Mouse (Mus musculus) heart, postnatal 25 days (tissue): ENCODE measurements around the gene Wnt7b. TPM values are rescaled to one million over a fixed set of nuclear protein-coding genes. Genes with fewer than 3 reads are reported as not detected.
A peak's percentile ranks its signal among the peaks of the same experiment; 100 is the strongest.

Source experiments
- DNase-seq: peaks from one replicate; pipeline ENCODE4 v3.0.0; 2022; ENCODE audit warnings: low spot score
- intact Hi-C: fragments of 180-260 bp; cut with DNase I; formaldehyde crosslinking; loops from one replicate; pipeline ENCODE4 v1.15.1; 2025
- total RNA-seq, 2 experiments: library from RNA; stranded (reverse); gene quantifications; 2 replicates each; pipeline ENCODE4 v1.2.3; 2021

Wnt7b gene
- under 1 TPM; 0.13 to 0.17 TPM for total RNA-seq

GRCm38 (mm10) chr15:85582356-85582910 lies at the start of gene Wnt7b:
Gene Wnt7b (minus strand): TSS chr15:85582473.
- no peak for DNase-seq
- intact Hi-C loops = loop anchor here (2.0 to 10.0 kb wide), 3 partner anchors 195 to 418 kb away; no protein-coding TSS in a partner anchor

GRCm38 (mm10) chr15:85631591-85631990 lies 49.3 kb upstream of the Wnt7b start:
- intact Hi-C loops = no loop called here
- DNase-seq = no peak

- no peak for DNase-seq
- intact Hi-C loops = no loop called here
Observed at GRCm38 (mm10) chr15:85629924-85630545, 47.8 kb upstream of the Wnt7b start.

- no peak for DNase-seq
- intact Hi-C loops = no loop called here
Observed at GRCm38 (mm10) chr15:85625666-85626279, 43.5 kb upstream of the Wnt7b start.

- intact Hi-C loops = no loop called here
- no peak for DNase-seq
Observed at GRCm38 (mm10) chr15:85622213-85622612, 39.9 kb upstream of the Wnt7b start.

GRCm38 (mm10) chr15:85615537-85616100 lies 33.3 kb upstream of the Wnt7b start:
- intact Hi-C loops = loop anchor here (2.0 kb wide), 1 partner anchor 17 kb away; no protein-coding TSS in a partner anchor
- no peak for DNase-seq

GRCm38 (mm10) chr15:85615075-85615474 lies 32.8 kb upstream of the Wnt7b start:
- no peak for DNase-seq
- intact Hi-C loops = loop anchor here (2.0 kb wide), 1 partner anchor 18 kb away; no protein-coding TSS in a partner anchor

- intact Hi-C loops = loop anchor here (1.0 to 5.0 kb wide), 4 partner anchors 15 to 96 kb away; no protein-coding TSS in a partner anchor
- DNase-seq = no peak
Observed at GRCm38 (mm10) chr15:85613358-85614266, 31.3 kb upstream of the Wnt7b start.

- intact Hi-C loops = loop anchor here (1.0 to 5.0 kb wide), 3 partner anchors 14 to 96 kb away; no protein-coding TSS in a partner anchor
- no peak for DNase-seq
Observed at GRCm38 (mm10) chr15:85612660-85613357, 30.5 kb upstream of the Wnt7b start.

GRCm38 (mm10) chr15:85611701-85612520 lies 29.6 kb upstream of the Wnt7b start:
- intact Hi-C loops = loop anchor here (2.0 to 5.0 kb wide), 3 partner anchors 13 to 61 kb away; no protein-coding TSS in a partner anchor
- peak; percentile 90 for DNase-seq

- intact Hi-C loops = loop anchor here (2.0 to 5.0 kb wide), 2 partner anchors 42 to 62 kb away; no protein-coding TSS in a partner anchor
- DNase-seq = peak; percentile 97
Observed at GRCm38 (mm10) chr15:85610618-85611218, 28.4 kb upstream of the Wnt7b start.

- intact Hi-C loops = loop anchor here (2.0 to 5.0 kb wide), 2 partner anchors 42 to 63 kb away; no protein-coding TSS in a partner anchor
- DNase-seq = no peak
Observed at GRCm38 (mm10) chr15:85610120-85610519, 27.8 kb upstream of the Wnt7b start.

GRCm38 (mm10) chr15:85609266-85610004 lies 27.2 kb upstream of the Wnt7b start:
- no peak for DNase-seq
- intact Hi-C loops = loop anchor here (2.0 to 5.0 kb wide), 2 partner anchors 43 to 63 kb away; no protein-coding TSS in a partner anchor

- DNase-seq = peak; percentile 61
- intact Hi-C loops = no loop called here
Observed at GRCm38 (mm10) chr15:85605962-85606610, 23.8 kb upstream of the Wnt7b start.

- intact Hi-C loops = no loop called here
- no peak for DNase-seq
Observed at GRCm38 (mm10) chr15:85604938-85605337, 22.7 kb upstream of the Wnt7b start.

GRCm38 (mm10) chr15:85604507-85604906 lies 22.2 kb upstream of the Wnt7b start:
- no peak for DNase-seq
- intact Hi-C loops = no loop called here
